13 mouse cellular contexts compared by ENCODE assay signal in the genomic region with DNA sequence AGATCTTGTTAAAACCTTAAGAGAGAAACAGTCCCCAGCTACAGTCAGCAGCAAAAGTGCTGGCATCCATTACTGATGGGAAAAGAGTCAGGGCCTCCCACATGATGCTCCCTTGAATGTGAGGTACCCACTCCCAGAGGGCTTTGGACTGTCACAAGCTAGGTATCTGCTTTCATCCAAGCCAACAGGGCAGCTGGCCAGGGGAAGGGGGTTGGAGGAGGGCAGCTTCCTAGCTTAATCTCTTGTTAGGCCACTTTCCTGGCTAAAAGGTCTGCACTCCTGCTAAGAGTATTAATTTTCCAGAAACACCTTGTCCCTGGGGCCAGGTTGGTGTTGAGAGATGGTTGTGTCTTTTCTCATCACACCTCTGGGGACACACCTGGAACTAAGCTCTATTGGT.
DNase-seq lines count a peak whose midpoint lies in the region; ATAC-seq and TF ChIP-seq lines count a peak whose summit lies in the region.
"Had no signal": no experiment of that assay in that cellular context is flagged by ENCODE, and none has a peak within 500 bp of the region (broad histone marks: within the 10 kb centered on the region; RNA-seq: fewer than 3 reads in every experiment).

No protein-coding gene starts in this region.

- H3K4me1 ChIP-seq in hindbrain, embryonic 11.5 days (replicated peaks; ENCODE audit: control insufficient read depth, insufficient read depth, low read length), result peaks cover 8% of the 10 kb centered on the region; the same call in 1 of the 2 replicates
- no peaks in the 10 kb centered on the region for H3K4me1 ChIP-seq in hindbrain, embryonic 16.5 days (ENCODE audit: control insufficient read depth, insufficient read depth, low read depth, low read length)
- H3K4me1 ChIP-seq in stomach, embryonic 14.5 days (ENCODE audit: control insufficient read depth, insufficient read depth, low read length), result peaks cover 14% of the 10 kb centered on the region; the same call in 1 of the 2 replicates
- no peaks in the 10 kb centered on the region for H3K4me1 ChIP-seq in stomach, postnatal 0 days (replicated peaks; ENCODE audit: control insufficient read depth, insufficient read depth)
- H3K4me1 ChIP-seq: liver, embryonic 12.5 days had no signal

- H3K27ac ChIP-seq in hindbrain, embryonic 11.5 days (ENCODE audit: low read depth, low read length), result no peak overlapping the region
- no peak overlapping the region for H3K27ac ChIP-seq in hindbrain, embryonic 16.5 days (ENCODE audit: low read depth, low read length)
- peak overlapping the region; percentile 21; the same call in 1 of the 2 replicates for H3K27ac ChIP-seq in stomach, embryonic 14.5 days (ENCODE audit: low read length)
- no peak overlapping the region for H3K27ac ChIP-seq in stomach, postnatal 0 days (replicated peaks)
- H3K27ac ChIP-seq: hindbrain, embryonic 14.5 days; liver, embryonic 12.5 days had no signal

- H3K36me3 ChIP-seq in hindbrain, embryonic 11.5 days (ENCODE audit: control insufficient read depth, insufficient read depth, low read length), result no peaks in the 10 kb centered on the region
- no peaks in the 10 kb centered on the region for H3K36me3 ChIP-seq in hindbrain, embryonic 16.5 days (ENCODE audit: control insufficient read depth, insufficient read depth, low read length)
- H3K36me3 ChIP-seq in stomach, embryonic 14.5 days (ENCODE audit: control insufficient read depth, insufficient read depth, low read length), result no peaks in the 10 kb centered on the region
- H3K36me3 ChIP-seq in stomach, postnatal 0 days (ENCODE audit: control insufficient read depth, insufficient read depth, low read length), result no peaks in the 10 kb centered on the region
- no peaks in the 10 kb centered on the region for H3K36me3 ChIP-seq in myocyte (ENCODE audit: control insufficient read depth, insufficient read depth)
- H3K36me3 ChIP-seq: liver, embryonic 12.5 days had no signal

- 0 out of 2 replicates have a peak, but pooled peaks have one; percentile 7 for ATAC-seq in hindbrain, embryonic 11.5 days (ENCODE audit: low FRiP score)
- ATAC-seq in hindbrain, embryonic 16.5 days, result no peak
- ATAC-seq in stomach, embryonic 14.5 days (ENCODE audit: insufficient number of reproducible peaks, insufficient read depth, low FRiP score, low read depth), result no peak
- ATAC-seq in stomach, postnatal 0 days (ENCODE audit: low FRiP score, low TSS enrichment), result no peak
- ATAC-seq: liver, embryonic 12.5 days had no signal

- no peak for TF ChIP-seq POLR2A in myocyte (IDR thresholded peaks at IDR 0.05; ENCODE audit: insufficient read length, low read depth)

- H3K9ac ChIP-seq in hindbrain, embryonic 11.5 days (ENCODE audit: low read depth, low read length), result no peak overlapping the region
- no peak overlapping the region for H3K9ac ChIP-seq in hindbrain, embryonic 16.5 days (ENCODE audit: low read depth, low read length)
- no peak overlapping the region for H3K9ac ChIP-seq in stomach, embryonic 14.5 days (replicated peaks; ENCODE audit: low read depth, low read length)
- no peak overlapping the region for H3K9ac ChIP-seq in stomach, postnatal 0 days (ENCODE audit: low read length)
- H3K9ac ChIP-seq: hindbrain, embryonic 14.5 days; liver, embryonic 12.5 days had no signal

- no peak overlapping the region for H3K4me2 ChIP-seq in hindbrain, embryonic 11.5 days (replicated peaks; ENCODE audit: low read depth, low read length)
- H3K4me2 ChIP-seq in hindbrain, embryonic 16.5 days (ENCODE audit: low read length), result no peak overlapping the region
- no peak overlapping the region for H3K4me2 ChIP-seq in stomach, embryonic 14.5 days (replicated peaks; ENCODE audit: low read depth, low read length)
- H3K4me2 ChIP-seq in stomach, postnatal 0 days (replicated peaks; ENCODE audit: low read depth), result no peak overlapping the region
- H3K4me2 ChIP-seq in myocyte (ENCODE audit: low read depth), result peak overlapping the region; percentile 76
- H3K4me2 ChIP-seq: hindbrain, embryonic 14.5 days; liver, embryonic 12.5 days had no signal

- TF ChIP-seq CTCF in stomach, postnatal 0 days (IDR thresholded peaks at IDR 0.05; ENCODE audit: low read depth), result no peak

- no peaks in the 10 kb centered on the region for H3K27me3 ChIP-seq in hindbrain, embryonic 11.5 days (ENCODE audit: control insufficient read depth, insufficient read depth, low read length)
- no peaks in the 10 kb centered on the region for H3K27me3 ChIP-seq in hindbrain, embryonic 16.5 days (replicated peaks; ENCODE audit: control insufficient read depth, insufficient read depth, low read length)
- H3K27me3 ChIP-seq in stomach, embryonic 14.5 days (ENCODE audit: control insufficient read depth, insufficient read depth, low read length), result no peaks in the 10 kb centered on the region
- no peaks in the 10 kb centered on the region for H3K27me3 ChIP-seq in stomach, postnatal 0 days (ENCODE audit: control insufficient read depth, insufficient read depth, low read length)
- H3K27me3 ChIP-seq in myocyte (ENCODE audit: control insufficient read depth, insufficient read depth, insufficient read length), result no peaks in the 10 kb centered on the region

- DNase-seq in cerebellum, postnatal 14 days, result peak; percentile 26 to 39
- DNase-seq in cerebellum, postnatal 25 days, result no peak
- DNase-seq in hindbrain, embryonic 11.5 days (ENCODE audit: low spot score), result no peak
- DNase-seq in stomach, postnatal 0 days (ENCODE audit: low spot score), result no peak
- no peak for DNase-seq in ovary, postnatal 10 days (ENCODE audit: low spot score)
- DNase-seq: adrenal gland, postnatal 10 days; kidney, adult 2 months had no signal

- no peak overlapping the region for H3ac ChIP-seq in myocyte (ENCODE audit: control insufficient read depth, insufficient read length)

- TF ChIP-seq EP300 in stomach, postnatal 0 days (optimal IDR thresholded peaks at IDR 0.05), result no peak

- no peaks in the 10 kb centered on the region for H3K9me3 ChIP-seq in hindbrain, embryonic 11.5 days (ENCODE audit: control insufficient read depth, low read length)
- H3K9me3 ChIP-seq in hindbrain, embryonic 16.5 days (ENCODE audit: control insufficient read depth, low read length), result no peaks in the 10 kb centered on the region
- no peaks in the 10 kb centered on the region for H3K9me3 ChIP-seq in stomach, embryonic 14.5 days (ENCODE audit: control insufficient read depth, low read depth, low read length)
- H3K9me3 ChIP-seq in stomach, postnatal 0 days (ENCODE audit: control insufficient read depth, low read length), result no peaks in the 10 kb centered on the region
- H3K9me3 ChIP-seq: liver, embryonic 12.5 days; megakaryocyte, embryonic 14.5 days had no signal

- H3K79me2 ChIP-seq in myocyte (ENCODE audit: control insufficient read depth, insufficient read depth), result no peaks in the 10 kb centered on the region

- no peak overlapping the region for H3K4me3 ChIP-seq in hindbrain, embryonic 11.5 days (ENCODE audit: low read depth, low read length)
- H3K4me3 ChIP-seq in hindbrain, embryonic 16.5 days (ENCODE audit: low read length), result no peak overlapping the region
- no peak overlapping the region for H3K4me3 ChIP-seq in stomach, embryonic 14.5 days (ENCODE audit: low read depth, low read length)
- no peak overlapping the region for H3K4me3 ChIP-seq in stomach, postnatal 0 days (ENCODE audit: low read depth, low read length)
- no peak overlapping the region for H3K4me3 ChIP-seq in myocyte
- H3K4me3 ChIP-seq: liver, embryonic 12.5 days; megakaryocyte, embryonic 14.5 days had no signal

TF ChIP-seq in myocyte, 11 proteins besides CTCF, POLR2A, EP300 and RAD21:
- TF ChIP-seq MYOG (IDR thresholded peaks at IDR 0.05; ENCODE audit: control insufficient read depth in 1 of 3, insufficient read depth in 1 of 3, insufficient read length in 2 of 3, low read depth in 2 of 3), result no peak
- TF ChIP-seq E2F4 (IDR thresholded peaks at IDR 0.05; ENCODE audit: insufficient read depth), result no peak
- no peak for TF ChIP-seq TCF12 (IDR thresholded peaks at IDR 0.05; ENCODE audit: insufficient read depth, poor library complexity, severe bottlenecking)
- TF ChIP-seq REST (IDR thresholded peaks at IDR 0.05; ENCODE audit: insufficient read depth, insufficient read length), result no peak
- no peak for TF ChIP-seq SRF (IDR thresholded peaks at IDR 0.05; ENCODE audit: control insufficient read depth, insufficient read length, low read depth)
- no peak for TF ChIP-seq CEBPB (IDR thresholded peaks at IDR 0.05; ENCODE audit: insufficient read depth, poor library complexity, severe bottlenecking)
- TF ChIP-seq POLR2AphosphoS2 (IDR thresholded peaks at IDR 0.05; ENCODE audit: insufficient read length, low read depth), result no peak
- TF ChIP-seq MAX (IDR thresholded peaks at IDR 0.05; ENCODE audit: low read depth), result no peak
- no peak for TF ChIP-seq USF1 (IDR thresholded peaks at IDR 0.05; ENCODE audit: low read depth)
- no peak for TF ChIP-seq MYOD1 (IDR thresholded peaks at IDR 0.05; ENCODE audit: control insufficient read depth in 1 of 3, insufficient read length in 2 of 3, low read depth in 2 of 3)
- TF ChIP-seq TCF3 (IDR thresholded peaks at IDR 0.05; ENCODE audit: insufficient read length, low read depth), result no peak
TF ChIP-seq in myocyte: peak in this region for 0.

Comparison
In these comparisons a context has a peak if more than half of its experiments do, and no peak if none do; other contexts are left out.
1. DNase-seq: peak in cerebellum, postnatal 14 days (2 of 2); none in cerebellum, postnatal 25 days (0 of 2), hindbrain, embryonic 11.5 days (single experiment), stomach, postnatal 0 days (single experiment) and ovary, postnatal 10 days (single experiment).